Mouse (Mus musculus): ENCODE measurements around the gene Zbtb16. TPM values are rescaled to one million over a fixed set of nuclear protein-coding genes. Genes with fewer than 3 reads are reported as not detected.
A peak's percentile ranks its signal among the peaks of the same experiment; 100 is the strongest.

Zbtb16 gene
- polyA plus RNA-seq, 1 experiment: not detected

DNA sequence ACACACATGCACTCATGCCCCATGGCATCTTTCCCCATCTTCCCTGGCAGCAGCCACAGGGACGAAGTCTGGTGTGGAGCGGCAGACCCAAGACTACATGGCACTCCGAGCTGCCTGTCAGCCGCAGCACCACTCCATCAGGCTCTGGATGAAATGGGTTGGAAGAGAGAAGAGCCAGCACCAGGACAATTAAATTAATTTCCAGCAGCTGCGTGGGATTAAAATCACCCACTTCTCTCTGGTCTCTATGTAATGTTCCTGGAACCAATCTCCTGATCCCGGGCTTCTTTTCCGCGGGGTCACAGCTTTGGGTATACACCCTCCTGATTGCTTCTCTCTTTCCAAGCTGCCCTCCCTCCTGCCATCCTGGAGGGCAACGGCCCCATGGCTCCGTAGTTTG lies 25.5 kb upstream of the Zbtb16 start:
- Histone ChIP-seq H3K27me3 (ENCODE audit: control insufficient read depth, insufficient read depth, insufficient read length) (no peaks in the 10 kb centered on the region), H3K79me2 (ENCODE audit: control insufficient read depth, insufficient read depth) (no peaks in the 10 kb centered on the region), H3ac (ENCODE audit: control insufficient read depth, insufficient read length) (no peak overlapping the region), H3K4me3 (no peak overlapping the region), H3K36me3 (ENCODE audit: control insufficient read depth, insufficient read depth) (no peaks in the 10 kb centered on the region), H3K4me2 (ENCODE audit: low read depth) (no peak overlapping the region)
- TF ChIP-seq E2F4 (IDR thresholded peaks at IDR 0.05; ENCODE audit: insufficient read depth) (no peak), USF1 (IDR thresholded peaks at IDR 0.05; ENCODE audit: low read depth) (no peak), MYOD1 (IDR thresholded peaks at IDR 0.05; ENCODE audit: control insufficient read depth in 1 of 3, insufficient read length in 2 of 3, low read depth in 2 of 3) (no peak), MAX (IDR thresholded peaks at IDR 0.05; ENCODE audit: low read depth) (no peak), POLR2A (IDR thresholded peaks at IDR 0.05; ENCODE audit: insufficient read length, low read depth) (no peak), SRF (IDR thresholded peaks at IDR 0.05; ENCODE audit: control insufficient read depth, insufficient read length, low read depth) (no peak), MYOG (IDR thresholded peaks at IDR 0.05; ENCODE audit: control insufficient read depth in 1 of 3, insufficient read depth in 1 of 3, insufficient read length in 2 of 3, low read depth in 2 of 3) (no peak), TCF12 (IDR thresholded peaks at IDR 0.05; ENCODE audit: insufficient read depth, poor library complexity, severe bottlenecking) (no peak), REST (IDR thresholded peaks at IDR 0.05; ENCODE audit: insufficient read depth, insufficient read length) (no peak), POLR2AphosphoS2 (IDR thresholded peaks at IDR 0.05; ENCODE audit: insufficient read length, low read depth) (no peak)

DNA sequence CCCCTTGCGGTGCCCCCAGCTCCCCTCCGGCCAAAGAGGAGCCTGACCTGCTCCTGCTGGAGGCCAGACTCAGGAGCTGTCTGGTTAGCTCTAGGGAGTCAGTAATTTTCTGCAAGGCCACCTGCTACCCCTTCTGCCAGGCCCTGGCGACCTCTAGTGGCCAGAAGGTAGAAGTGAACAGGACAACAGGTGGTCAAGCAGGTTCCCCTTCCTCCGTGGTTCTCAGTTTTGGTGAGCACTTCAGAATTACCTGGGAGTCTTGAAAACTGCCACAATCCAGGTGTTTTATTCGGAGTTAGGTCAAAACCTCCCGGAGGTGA lies 24.5 kb upstream of the Zbtb16 start:
- no peaks in the 10 kb centered on the region for H3K27me3 ChIP-seq (ENCODE audit: control insufficient read depth, insufficient read depth, insufficient read length)
- no peak overlapping the region for H3ac ChIP-seq (ENCODE audit: control insufficient read depth, insufficient read length)
- H3K36me3 ChIP-seq (ENCODE audit: control insufficient read depth, insufficient read depth): no peaks in the 10 kb centered on the region
- H3K4me3 ChIP-seq: no peak overlapping the region
- no peak for TF ChIP-seq POLR2A (IDR thresholded peaks at IDR 0.05; ENCODE audit: insufficient read length, low read depth)
- no peak for TF ChIP-seq TCF3 (IDR thresholded peaks at IDR 0.05; ENCODE audit: insufficient read length, low read depth)
- TF ChIP-seq SRF (IDR thresholded peaks at IDR 0.05; ENCODE audit: control insufficient read depth, insufficient read length, low read depth): no peak
- TF ChIP-seq CEBPB (IDR thresholded peaks at IDR 0.05; ENCODE audit: insufficient read depth, poor library complexity, severe bottlenecking): no peak
- TF ChIP-seq MYOD1 (IDR thresholded peaks at IDR 0.05; ENCODE audit: control insufficient read depth in 1 of 3, insufficient read length in 2 of 3, low read depth in 2 of 3): peak in 1 of 3 experiments; percentile 49
- no peak for TF ChIP-seq E2F4 (IDR thresholded peaks at IDR 0.05; ENCODE audit: insufficient read depth)
- TF ChIP-seq MAX (IDR thresholded peaks at IDR 0.05; ENCODE audit: low read depth): no peak
- no peak for TF ChIP-seq MYOG (IDR thresholded peaks at IDR 0.05; ENCODE audit: control insufficient read depth in 1 of 3, insufficient read depth in 1 of 3, insufficient read length in 2 of 3, low read depth in 2 of 3)
- no peak overlapping the region for H3K4me2 ChIP-seq (ENCODE audit: low read depth)
- no peaks in the 10 kb centered on the region for H3K79me2 ChIP-seq (ENCODE audit: control insufficient read depth, insufficient read depth)

DNA sequence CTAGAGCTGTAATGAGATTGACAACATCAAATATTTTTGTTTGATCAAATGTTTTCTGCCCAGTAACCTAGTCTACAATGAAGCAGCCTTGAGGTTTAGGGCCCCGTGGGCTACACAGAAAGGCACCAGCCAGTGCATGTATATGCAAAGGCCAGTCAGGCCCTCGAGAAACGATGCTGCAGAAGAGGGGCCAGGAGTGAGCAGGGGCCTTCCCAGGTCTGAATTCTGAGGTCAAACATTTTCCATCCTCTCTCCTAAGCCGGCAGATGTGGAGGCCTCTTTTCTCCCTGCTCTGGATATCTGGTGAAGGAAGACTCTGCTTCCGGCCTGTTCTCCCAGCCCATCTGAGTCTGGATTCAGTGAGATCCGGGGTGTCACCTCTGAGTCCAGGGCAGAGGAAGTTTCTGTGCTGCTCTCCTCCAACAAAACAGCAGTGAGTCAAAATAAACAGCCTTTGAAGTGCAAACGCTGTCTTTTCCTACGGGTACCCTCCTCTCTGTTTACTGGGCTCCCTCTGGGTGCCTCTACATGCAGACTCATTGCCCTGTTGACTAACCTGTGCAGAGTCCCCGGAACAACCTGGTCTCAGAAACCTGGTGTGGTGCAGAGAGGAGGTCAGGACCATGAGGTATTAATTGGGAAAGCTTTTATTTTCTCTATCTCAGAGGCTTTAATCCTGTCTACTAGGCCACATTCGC lies 24.0 kb upstream of the Zbtb16 start:
- no peak overlapping the region for H3K4me3 ChIP-seq
- H3K4me2 ChIP-seq (ENCODE audit: low read depth): no peak overlapping the region
- TF ChIP-seq MAX (IDR thresholded peaks at IDR 0.05; ENCODE audit: low read depth) (no peak), USF1 (IDR thresholded peaks at IDR 0.05; ENCODE audit: low read depth) (no peak), REST (IDR thresholded peaks at IDR 0.05; ENCODE audit: insufficient read depth, insufficient read length) (no peak), POLR2AphosphoS2 (IDR thresholded peaks at IDR 0.05; ENCODE audit: insufficient read length, low read depth) (no peak), SRF (IDR thresholded peaks at IDR 0.05; ENCODE audit: control insufficient read depth, insufficient read length, low read depth) (no peak), E2F4 (IDR thresholded peaks at IDR 0.05; ENCODE audit: insufficient read depth) (no peak), CEBPB (IDR thresholded peaks at IDR 0.05; ENCODE audit: insufficient read depth, poor library complexity, severe bottlenecking) (no peak), TCF12 (IDR thresholded peaks at IDR 0.05; ENCODE audit: insufficient read depth, poor library complexity, severe bottlenecking) (no peak), MYOD1 (IDR thresholded peaks at IDR 0.05; ENCODE audit: control insufficient read depth in 1 of 3, insufficient read length in 2 of 3, low read depth in 2 of 3) (no peak), TCF3 (IDR thresholded peaks at IDR 0.05; ENCODE audit: insufficient read length, low read depth) (no peak), MYOG (IDR thresholded peaks at IDR 0.05; ENCODE audit: control insufficient read depth in 1 of 3, insufficient read depth in 1 of 3, insufficient read length in 2 of 3, low read depth in 2 of 3) (no peak), POLR2A (IDR thresholded peaks at IDR 0.05; ENCODE audit: insufficient read length, low read depth) (no peak)
- H3K27me3 ChIP-seq (ENCODE audit: control insufficient read depth, insufficient read depth, insufficient read length): no peaks in the 10 kb centered on the region
- no peaks in the 10 kb centered on the region for H3K79me2 ChIP-seq (ENCODE audit: control insufficient read depth, insufficient read depth)
- no peaks in the 10 kb centered on the region for H3K36me3 ChIP-seq (ENCODE audit: control insufficient read depth, insufficient read depth)
- H3ac ChIP-seq (ENCODE audit: control insufficient read depth, insufficient read length): no peak overlapping the region

DNA sequence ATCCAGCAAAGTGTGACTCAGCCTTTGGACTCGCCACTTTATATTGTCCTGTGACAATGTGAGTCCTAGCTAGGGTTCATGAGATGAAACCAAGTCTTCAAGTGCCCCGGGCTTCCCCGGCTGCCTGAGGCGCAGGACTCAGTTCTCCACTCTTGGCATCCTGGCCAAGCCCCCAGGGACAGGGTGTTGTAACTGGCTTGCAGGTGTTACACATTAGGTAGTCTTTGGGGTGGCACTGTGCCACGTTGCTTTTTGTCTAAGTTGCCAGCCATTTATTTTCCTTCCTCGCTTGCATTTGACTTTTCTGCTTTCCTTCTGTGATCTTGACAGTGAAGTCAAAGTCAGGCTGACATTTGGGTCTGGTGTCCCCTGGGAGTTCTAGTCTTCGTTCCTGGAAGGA lies 21.9 kb upstream of the Zbtb16 start:
- H3K27me3 ChIP-seq (ENCODE audit: control insufficient read depth, insufficient read depth, insufficient read length): no peaks in the 10 kb centered on the region

DNA sequence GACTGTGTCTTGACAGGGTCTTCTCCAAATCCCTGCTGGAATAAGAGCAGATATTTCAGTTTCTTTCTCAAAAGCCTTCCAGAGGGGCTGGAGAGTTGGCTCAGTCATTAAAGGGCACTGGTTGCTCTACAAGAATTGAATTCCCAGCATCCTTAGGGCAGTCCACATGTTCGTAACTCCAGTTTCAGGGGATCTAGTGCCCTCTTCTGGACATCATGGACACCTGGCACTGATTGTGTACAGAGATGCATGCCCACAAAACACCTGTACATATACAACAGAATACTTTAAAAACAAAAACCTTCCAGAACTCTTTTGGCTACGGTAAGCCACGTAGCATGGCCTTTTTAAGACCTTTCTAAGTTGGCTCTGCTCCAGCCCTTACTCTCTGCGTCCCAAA lies 20.2 kb upstream of the Zbtb16 start:
- no peaks in the 10 kb centered on the region for H3K36me3 ChIP-seq (ENCODE audit: control insufficient read depth, insufficient read depth)
- no peaks in the 10 kb centered on the region for H3K27me3 ChIP-seq (ENCODE audit: control insufficient read depth, insufficient read depth, insufficient read length)
- TF ChIP-seq MYOG (IDR thresholded peaks at IDR 0.05; ENCODE audit: control insufficient read depth in 1 of 3, insufficient read depth in 1 of 3, insufficient read length in 2 of 3, low read depth in 2 of 3) (no peak), SRF (IDR thresholded peaks at IDR 0.05; ENCODE audit: control insufficient read depth, insufficient read length, low read depth) (no peak), CEBPB (IDR thresholded peaks at IDR 0.05; ENCODE audit: insufficient read depth, poor library complexity, severe bottlenecking) (no peak), TCF3 (IDR thresholded peaks at IDR 0.05; ENCODE audit: insufficient read length, low read depth) (no peak), REST (IDR thresholded peaks at IDR 0.05; ENCODE audit: insufficient read depth, insufficient read length) (no peak), E2F4 (IDR thresholded peaks at IDR 0.05; ENCODE audit: insufficient read depth) (no peak), MYOD1 (IDR thresholded peaks at IDR 0.05; ENCODE audit: control insufficient read depth in 1 of 3, insufficient read length in 2 of 3, low read depth in 2 of 3) (no peak), POLR2A (IDR thresholded peaks at IDR 0.05; ENCODE audit: insufficient read length, low read depth) (no peak), TCF12 (IDR thresholded peaks at IDR 0.05; ENCODE audit: insufficient read depth, poor library complexity, severe bottlenecking) (no peak), POLR2AphosphoS2 (IDR thresholded peaks at IDR 0.05; ENCODE audit: insufficient read length, low read depth) (no peak), MAX (IDR thresholded peaks at IDR 0.05; ENCODE audit: low read depth) (no peak), USF1 (IDR thresholded peaks at IDR 0.05; ENCODE audit: low read depth) (no peak)
- no peak overlapping the region for H3ac ChIP-seq (ENCODE audit: control insufficient read depth, insufficient read length)
- H3K4me3 ChIP-seq: no peak overlapping the region
- H3K79me2 ChIP-seq (ENCODE audit: control insufficient read depth, insufficient read depth): no peaks in the 10 kb centered on the region
- no peak overlapping the region for H3K4me2 ChIP-seq (ENCODE audit: low read depth)

More for the DNA sequence above, 21.9 kb upstream of the Zbtb16 start:
- no peak overlapping the region for H3ac ChIP-seq (ENCODE audit: control insufficient read depth, insufficient read length)
- no peak overlapping the region for H3K4me2 ChIP-seq (ENCODE audit: low read depth)
- H3K4me3 ChIP-seq: no peak overlapping the region
- no peaks in the 10 kb centered on the region for H3K36me3 ChIP-seq (ENCODE audit: control insufficient read depth, insufficient read depth)
- H3K79me2 ChIP-seq (ENCODE audit: control insufficient read depth, insufficient read depth): no peaks in the 10 kb centered on the region
- no peak for TF ChIP-seq MAX (IDR thresholded peaks at IDR 0.05; ENCODE audit: low read depth)
- TF ChIP-seq POLR2AphosphoS2 (IDR thresholded peaks at IDR 0.05; ENCODE audit: insufficient read length, low read depth): no peak
- no peak for TF ChIP-seq MYOD1 (IDR thresholded peaks at IDR 0.05; ENCODE audit: control insufficient read depth in 1 of 3, insufficient read length in 2 of 3, low read depth in 2 of 3)
